Mouse (Mus musculus) frontal cortex, postnatal 25 days (tissue): ENCODE data around the gene Ciita.
A peak's percentile ranks its signal among the peaks of the same experiment; 100 is the strongest.

Experiments
- DNase-seq, 2 experiments: peaks; one replicate each; pipeline ENCODE4 v3.0.0; 2022; ENCODE audit warnings: low spot score in 2 of 2

Gene Ciita

GRCm38 (mm10) chr16:10518030-10518429 lies 38.2 kb downstream of the Ciita start:
- DNase-seq = no peak

- peak; percentile 77 to 80 for DNase-seq
Observed at GRCm38 (mm10) chr16:10520908-10521614, 41.2 kb downstream of the Ciita start.

- DNase-seq = peak; percentile 62 to 72
Observed at GRCm38 (mm10) chr16:10522811-10523210, 43.0 kb downstream of the Ciita start.

- no peak for DNase-seq
Observed at GRCm38 (mm10) chr16:10523650-10524049, 43.8 kb downstream of the Ciita start.

- no peak for DNase-seq
Observed at GRCm38 (mm10) chr16:10524866-10525609, 45.2 kb downstream of the Ciita start.

GRCm38 (mm10) chr16:10525610-10525980 lies 45.7 kb downstream of the Ciita start:
- DNase-seq = no peak

- DNase-seq = no peak
Observed at GRCm38 (mm10) chr16:10527046-10527644, 47.3 kb downstream of the Ciita start.

GRCm38 (mm10) chr16:10528382-10528781 lies 48.5 kb downstream of the Ciita start:
- no peak for DNase-seq

- DNase-seq = no peak
Observed at GRCm38 (mm10) chr16:10530179-10530578, 50.3 kb downstream of the Ciita start.

GRCm38 (mm10) chr16:10533781-10534180 lies 53.9 kb downstream of the Ciita start:
- no peak for DNase-seq

- DNase-seq = no peak
Observed at GRCm38 (mm10) chr16:10534567-10534966, 54.7 kb downstream of the Ciita start.

- DNase-seq = no peak
Observed at GRCm38 (mm10) chr16:10536323-10536722, 56.5 kb downstream of the Ciita start.

- DNase-seq = no peak
Observed at GRCm38 (mm10) chr16:10536961-10537360, 57.1 kb downstream of the Ciita start.

GRCm38 (mm10) chr16:10540763-10541597 lies 61.1 kb downstream of the Ciita start:
- DNase-seq = no peak

GRCm38 (mm10) chr16:10541598-10541930 lies 61.7 kb downstream of the Ciita start:
- no peak for DNase-seq

GRCm38 (mm10) chr16:10542266-10542665 lies 62.4 kb downstream of the Ciita start:
- peak in 1 of 2 experiments; percentile 28 for DNase-seq

- peak; percentile 81 to 92 for DNase-seq
Observed at GRCm38 (mm10) chr16:10542698-10543365, 63.0 kb downstream of the Ciita start, which contains the start of gene Dexi. Dexi (minus strand) TSS chr16:10543054.

- DNase-seq = peak; percentile 87 to 94
Observed at GRCm38 (mm10) chr16:10544995-10545622, 65.2 kb downstream of the Ciita start, which contains the start of gene Clec16a. Clec16a (plus strand) TSS chr16:10545339.

GRCm38 (mm10) chr16:10546865-10547264 lies 67.0 kb downstream of the Ciita start:
- no peak for DNase-seq

- DNase-seq = no peak
Observed at GRCm38 (mm10) chr16:10548938-10549337, 69.1 kb downstream of the Ciita start.

- no peak for DNase-seq
Observed at GRCm38 (mm10) chr16:10549600-10549999, 69.7 kb downstream of the Ciita start.
